Mouse (Mus musculus): Measurements from ENCODE around the gene Ampd3.
A peak's percentile ranks its signal among the peaks of the same experiment; 100 is the strongest.

Gene Ampd3

DNA sequence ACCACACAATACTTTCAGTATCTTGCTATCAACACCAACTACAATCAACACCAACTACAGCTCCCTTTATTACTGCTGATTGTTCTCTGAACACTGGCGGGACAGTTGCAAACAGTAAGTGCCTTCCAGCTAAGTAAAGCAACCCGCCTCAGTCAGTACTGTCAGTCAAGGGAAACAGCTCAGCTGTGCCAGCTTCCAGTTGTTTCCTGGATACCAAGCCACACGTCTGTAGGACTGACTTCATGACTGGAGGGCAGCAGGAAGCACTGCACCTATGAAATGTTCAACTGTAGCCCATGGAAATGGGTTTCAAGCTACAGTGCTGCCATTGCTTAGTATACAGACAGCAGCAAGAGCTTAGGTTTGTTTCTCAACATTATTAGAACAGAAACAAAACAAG lies 66.5 kb downstream of the Ampd3 start:
- no peak for DNase-seq (ENCODE audit: extremely low spot score)

DNA sequence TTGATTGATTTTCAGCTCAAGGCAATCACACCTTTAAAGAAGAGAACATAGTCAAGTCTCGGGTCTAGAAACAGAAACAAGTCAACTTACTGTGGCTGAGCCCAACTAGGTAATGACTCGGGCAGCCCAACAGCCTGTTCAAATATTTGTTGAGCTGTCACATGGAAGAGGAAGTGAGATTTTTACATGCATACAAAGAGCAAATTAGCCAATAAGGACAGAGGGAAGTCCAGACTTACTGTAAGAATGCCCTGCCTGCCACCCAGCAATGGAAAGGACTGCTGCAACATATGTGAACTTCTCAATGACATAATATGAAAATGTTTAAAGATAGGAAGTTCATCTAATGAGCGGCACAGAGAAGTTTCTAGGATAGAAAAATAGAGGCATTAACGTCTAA lies 72.3 kb downstream of the Ampd3 start:
- DNase-seq (ENCODE audit: extremely low spot score): no peak

DNA sequence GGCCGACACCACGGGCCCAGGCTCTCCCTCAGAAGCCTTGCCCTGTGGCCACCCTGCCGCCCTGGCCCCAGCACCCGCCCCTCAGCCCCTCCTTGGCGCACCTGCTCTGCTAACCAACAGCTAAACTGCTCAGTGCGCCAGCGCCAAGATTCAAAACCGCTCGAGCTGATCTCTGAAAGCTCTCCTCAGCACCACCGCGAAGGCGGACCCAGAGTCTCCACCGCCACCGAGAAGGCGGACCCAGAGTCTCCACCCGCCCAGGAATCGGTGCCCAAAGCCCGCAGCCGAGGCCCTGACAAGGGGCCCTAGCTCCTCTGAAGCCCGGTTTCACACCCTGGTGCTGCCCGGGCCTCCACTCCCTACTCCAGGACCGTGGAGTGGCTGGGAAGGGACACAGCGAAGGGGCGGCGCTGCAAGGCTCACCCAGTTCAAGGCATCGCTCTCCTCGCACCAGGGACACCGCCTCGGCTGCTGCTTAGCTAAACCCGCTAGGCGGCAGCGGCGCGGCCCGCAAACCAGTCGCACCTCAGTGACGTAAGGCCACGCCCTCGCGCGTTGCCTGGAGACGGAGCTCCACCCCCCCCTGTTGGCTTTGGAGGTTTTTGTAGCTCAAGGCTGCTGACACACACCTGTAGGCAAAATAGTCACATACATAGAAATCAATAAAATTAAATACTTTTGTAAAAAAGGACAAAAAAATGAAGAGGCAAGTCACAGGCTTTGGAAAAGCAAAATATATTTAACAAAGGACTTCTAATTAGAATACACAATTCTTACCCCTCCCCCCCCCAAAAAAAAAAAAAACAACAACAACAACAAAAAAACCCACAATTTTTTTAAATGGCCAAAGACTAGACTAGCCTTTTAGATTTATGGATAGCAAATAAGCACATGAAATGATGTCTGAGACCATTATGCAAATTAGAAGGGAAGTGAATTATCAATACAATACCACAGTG lies 76.2 kb downstream of the Ampd3 start, which contains the start of gene Rnf141:
TSS of gene Rnf141 (minus strand) at position 542 of the 959 bp plus-strand sequence.
- DNase-seq (ENCODE audit: extremely low spot score): peak; percentile 93

DNA sequence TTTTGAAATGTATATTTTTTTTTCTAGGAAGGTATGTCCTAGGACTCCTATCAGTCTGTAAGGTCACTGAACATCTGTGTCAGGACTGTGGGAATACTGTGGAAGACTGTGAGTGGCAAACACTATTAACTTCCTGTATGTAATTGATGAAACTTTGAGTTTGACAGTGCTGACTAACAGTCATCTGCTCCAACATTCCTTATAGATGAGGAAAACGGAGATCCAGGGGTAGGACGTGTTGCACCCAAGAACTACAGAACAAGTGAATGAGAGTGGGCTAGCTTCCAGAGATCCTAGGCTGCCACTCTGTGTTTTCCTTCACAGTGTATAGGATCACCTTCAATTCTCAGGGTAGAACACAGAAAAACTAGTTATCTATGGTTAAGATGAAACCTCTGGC lies 79.3 kb downstream of the Ampd3 start:
- DNase-seq (ENCODE audit: extremely low spot score): no peak

DNA sequence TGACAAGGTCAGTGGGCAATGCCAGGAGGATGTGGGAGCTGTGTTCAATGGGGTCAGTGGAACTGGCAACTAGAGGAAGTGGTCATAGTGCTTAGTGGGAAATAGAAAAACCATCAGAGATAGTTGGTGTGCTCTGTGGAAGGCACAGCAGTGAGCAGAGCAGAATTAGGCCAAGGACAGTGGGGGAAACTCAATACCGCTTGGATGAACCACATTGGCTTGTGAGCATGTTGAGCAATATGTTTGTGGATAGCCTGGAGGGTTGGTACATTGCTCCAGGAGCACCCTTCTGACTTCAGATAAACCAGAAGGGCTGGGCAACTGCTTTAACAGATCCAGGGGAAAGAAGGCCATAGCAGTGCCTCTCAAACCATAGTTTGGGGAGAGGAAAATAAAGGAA lies 80.4 kb downstream of the Ampd3 start:
- DNase-seq (ENCODE audit: extremely low spot score): no peak

DNA sequence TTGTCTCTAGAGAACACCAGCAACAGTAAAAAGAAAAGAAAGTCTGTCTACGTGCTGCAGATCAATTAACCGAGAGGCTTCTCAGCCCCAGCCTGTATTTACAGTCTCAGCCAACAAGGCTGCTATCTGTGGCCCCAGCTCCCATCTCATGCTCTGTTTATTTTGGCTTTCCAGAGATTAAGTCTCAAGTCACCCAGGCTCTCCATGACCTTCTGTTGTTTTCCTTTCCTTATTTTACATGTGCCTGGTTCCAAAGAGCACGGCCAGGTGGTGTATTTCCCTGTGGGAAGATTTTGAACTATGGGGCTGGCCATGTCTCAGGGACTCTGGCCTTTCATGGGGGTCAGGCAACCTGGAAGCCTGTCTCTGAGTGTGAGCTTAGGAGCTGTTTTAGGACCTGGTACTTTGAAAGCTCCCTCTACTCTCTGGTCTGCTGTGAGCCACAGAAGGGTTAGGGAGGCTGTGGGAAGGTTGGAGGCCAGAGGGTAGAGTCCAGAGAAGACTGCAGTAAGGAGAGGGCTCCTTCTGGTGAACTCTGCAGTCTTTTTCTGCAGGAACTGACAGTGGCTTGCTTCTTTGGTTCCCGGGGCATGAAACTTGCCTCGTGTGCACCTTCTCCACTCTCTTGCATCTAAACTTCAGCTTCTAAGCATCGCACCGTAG lies 83.7 kb downstream of the Ampd3 start:
- no peak for DNase-seq (ENCODE audit: extremely low spot score)

DNA sequence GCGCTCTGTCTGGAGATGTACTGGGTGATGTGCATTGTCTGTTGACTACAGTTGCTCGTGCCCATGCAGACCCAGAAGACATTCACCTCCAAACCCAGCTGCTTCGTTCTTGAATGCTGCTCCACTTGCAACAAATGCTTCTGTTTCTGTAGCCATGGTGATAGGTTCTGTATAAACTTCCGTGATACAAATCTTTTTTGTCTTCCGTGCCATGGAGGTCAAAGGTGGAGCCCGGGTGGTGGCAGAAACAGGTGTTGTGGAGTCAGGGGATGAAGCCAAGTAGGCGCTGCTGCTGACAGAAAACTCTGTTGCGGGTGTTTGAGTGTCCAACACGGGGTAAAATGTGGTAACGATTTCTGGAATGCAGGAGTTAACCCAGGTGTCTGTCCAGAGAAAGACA lies 85.6 kb downstream of the Ampd3 start:
- DNase-seq (ENCODE audit: extremely low spot score): no peak

DNA sequence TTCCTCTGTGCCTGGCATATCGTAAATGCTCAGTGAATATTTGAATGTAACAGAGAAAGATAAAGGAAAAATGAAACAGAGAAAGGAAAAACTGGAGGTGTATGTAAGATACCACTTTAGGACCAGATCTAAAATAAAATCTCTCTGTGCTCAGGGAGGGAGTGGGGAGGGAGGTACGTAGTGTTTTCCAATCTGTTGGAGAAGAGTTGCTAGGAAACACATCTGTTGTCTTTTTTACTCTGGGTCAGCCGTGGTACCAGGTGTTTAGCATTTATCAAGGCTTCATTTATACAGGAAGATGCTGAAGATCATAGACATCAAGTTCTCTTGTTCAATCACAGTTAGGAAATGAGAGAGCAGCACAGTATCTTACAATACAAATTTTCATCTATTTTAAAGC lies 86.5 kb downstream of the Ampd3 start:
- no peak for DNase-seq (ENCODE audit: extremely low spot score)

DNA sequence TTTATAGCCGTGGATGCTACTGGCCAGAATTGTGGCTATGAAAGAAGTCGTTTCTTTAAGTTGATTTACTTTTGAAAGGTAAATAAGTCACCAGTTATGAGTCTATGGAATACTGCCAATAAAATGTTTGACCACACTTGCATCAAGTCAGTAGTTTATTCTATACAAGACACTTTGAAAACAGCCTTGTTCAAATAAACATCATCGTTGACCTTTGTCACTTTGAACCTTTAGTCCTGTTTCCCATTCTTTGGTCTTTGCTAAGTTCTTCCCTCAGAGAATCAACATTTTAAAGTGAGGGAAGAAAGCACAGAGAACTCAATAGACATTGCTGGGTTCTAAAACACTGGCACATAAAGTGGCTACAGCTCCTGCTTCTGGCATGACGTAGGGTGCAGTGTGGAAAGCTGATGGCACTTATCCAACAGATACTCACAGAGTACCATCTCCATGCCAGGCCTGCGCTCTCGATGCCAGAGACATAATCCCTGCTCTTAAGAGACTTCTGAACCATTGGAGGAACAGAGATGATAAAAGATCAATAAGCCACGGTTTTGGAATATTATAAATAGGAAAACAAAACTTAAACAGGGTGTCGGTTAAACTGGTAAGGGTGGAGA lies 87.0 kb downstream of the Ampd3 start:
- no peak for DNase-seq (ENCODE audit: extremely low spot score)

DNA sequence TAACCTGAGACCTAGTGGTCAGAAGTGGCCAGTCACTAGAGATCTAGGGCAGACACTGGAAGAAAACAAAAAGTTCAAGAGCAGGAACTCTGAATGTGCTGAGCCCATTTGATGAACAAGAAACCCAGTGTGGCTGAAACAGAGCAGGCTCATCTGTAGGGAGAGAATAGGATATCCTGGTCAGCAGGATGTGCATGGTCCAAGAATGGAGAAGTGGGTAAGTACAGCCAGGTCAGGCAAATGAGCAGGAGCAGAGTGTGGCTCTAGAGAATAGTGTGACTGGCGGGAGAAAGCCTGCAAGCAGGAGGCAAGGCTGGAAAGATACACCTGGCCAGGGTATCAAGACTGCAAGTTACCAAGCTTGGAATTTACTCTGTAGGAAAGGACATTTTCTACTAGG lies 87.6 kb downstream of the Ampd3 start:
- no peak for DNase-seq (ENCODE audit: extremely low spot score)

DNA sequence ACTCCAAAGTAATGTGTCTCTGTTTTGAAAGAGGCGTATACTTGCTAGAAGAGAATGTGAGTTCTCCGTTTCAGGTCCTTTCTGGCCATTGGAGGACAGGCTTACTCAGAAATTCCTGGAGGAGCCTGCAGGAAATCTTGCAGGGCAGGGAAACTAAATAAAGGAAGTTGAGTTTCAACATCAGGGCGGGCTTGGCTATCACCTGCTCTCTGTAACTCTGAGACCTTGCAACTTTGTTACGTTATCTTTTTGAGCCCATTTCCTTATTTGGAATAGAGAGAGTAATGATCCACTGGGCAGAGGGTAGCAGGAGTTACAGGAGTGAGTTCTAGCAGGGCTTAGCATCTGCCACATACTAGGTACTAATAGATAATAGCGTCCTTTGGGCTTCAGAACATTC lies 92.1 kb downstream of the Ampd3 start:
- no peak for DNase-seq (ENCODE audit: extremely low spot score)

Measured in embryo, embryonic 9.5 days (tissue).